Mouse (Mus musculus) lung, adult 18-20 months (tissue): Measurements from ENCODE around the gene Hmcn2.

ENCODE experiments used
- DNase-seq, 2 experiments: peaks; one replicate each; pipeline ENCODE4 v3.0.0; 2022; ENCODE audit warnings: mixed read lengths in 2 of 2

Gene Hmcn2

GRCm38 (mm10) chr2:31308257-31308656 is 6.0 kb upstream of the Hmcn2 start:
- DNase-seq, result no peak

DNA sequence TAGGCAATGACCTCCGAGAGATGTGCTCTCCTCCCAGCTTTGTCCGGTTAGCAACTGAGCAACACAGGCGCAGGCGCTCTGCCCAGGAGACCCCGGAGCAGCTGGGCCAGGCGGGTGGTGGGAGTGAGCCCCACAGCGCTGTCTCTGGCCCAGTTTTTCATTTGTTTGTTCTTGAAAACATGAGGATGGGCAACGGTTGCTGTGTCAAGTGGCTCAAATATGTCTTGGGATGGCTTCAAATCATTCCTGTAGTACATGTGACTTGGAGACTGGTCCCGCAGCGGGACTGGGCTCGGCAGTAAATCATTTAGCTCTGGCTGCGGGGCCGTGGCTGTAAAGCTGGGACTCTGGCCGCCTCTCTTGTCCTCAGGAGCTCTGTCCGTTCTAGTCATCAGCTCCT is 4.7 kb upstream of the Hmcn2 start:
- no peak for DNase-seq

GRCm38 (mm10) chr2:31318162-31318561 is 3.9 kb downstream of the Hmcn2 start:
- DNase-seq, result no peak

GRCm38 (mm10) chr2:31319200-31319599 is 5.0 kb downstream of the Hmcn2 start:
- DNase-seq, result no peak

GRCm38 (mm10) chr2:31327186-31327585 is 13.0 kb downstream of the Hmcn2 start:
- DNase-seq, result no peak

DNA sequence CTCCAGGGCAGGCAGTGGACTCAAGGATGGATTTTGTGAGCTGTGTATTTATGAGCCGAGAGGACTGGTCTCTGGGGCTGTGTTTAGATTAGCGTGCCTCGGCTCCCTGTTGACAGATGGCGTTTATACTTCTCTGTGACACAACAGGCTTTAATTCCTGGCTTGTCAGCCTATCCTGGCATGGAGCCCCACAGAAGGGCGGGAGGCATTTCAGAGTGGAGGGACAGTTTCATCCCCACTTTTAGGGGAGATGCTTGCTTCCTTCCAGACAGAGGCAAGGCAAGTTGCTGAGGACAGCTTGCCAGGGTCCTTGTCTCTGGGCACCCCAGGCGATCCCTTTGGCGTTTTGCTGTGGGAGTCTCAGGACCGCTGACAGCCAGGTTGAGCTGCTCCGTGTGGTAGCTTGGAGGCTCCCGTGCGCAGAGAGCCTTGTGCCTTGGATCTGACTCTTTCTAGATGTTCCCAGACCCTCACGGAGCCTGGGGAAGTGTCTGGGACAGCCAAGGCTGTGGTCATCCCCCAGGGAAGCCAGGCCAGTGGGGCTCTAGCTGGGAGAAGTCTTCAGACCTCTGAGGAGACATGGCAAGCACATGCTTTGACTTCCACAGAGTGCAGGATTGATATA is 23.6 kb downstream of the Hmcn2 start:
- peak; percentile 23 to 24 for DNase-seq

GRCm38 (mm10) chr2:31339826-31340225 is 25.6 kb downstream of the Hmcn2 start:
- DNase-seq, result peak; percentile 71 to 72

DNA sequence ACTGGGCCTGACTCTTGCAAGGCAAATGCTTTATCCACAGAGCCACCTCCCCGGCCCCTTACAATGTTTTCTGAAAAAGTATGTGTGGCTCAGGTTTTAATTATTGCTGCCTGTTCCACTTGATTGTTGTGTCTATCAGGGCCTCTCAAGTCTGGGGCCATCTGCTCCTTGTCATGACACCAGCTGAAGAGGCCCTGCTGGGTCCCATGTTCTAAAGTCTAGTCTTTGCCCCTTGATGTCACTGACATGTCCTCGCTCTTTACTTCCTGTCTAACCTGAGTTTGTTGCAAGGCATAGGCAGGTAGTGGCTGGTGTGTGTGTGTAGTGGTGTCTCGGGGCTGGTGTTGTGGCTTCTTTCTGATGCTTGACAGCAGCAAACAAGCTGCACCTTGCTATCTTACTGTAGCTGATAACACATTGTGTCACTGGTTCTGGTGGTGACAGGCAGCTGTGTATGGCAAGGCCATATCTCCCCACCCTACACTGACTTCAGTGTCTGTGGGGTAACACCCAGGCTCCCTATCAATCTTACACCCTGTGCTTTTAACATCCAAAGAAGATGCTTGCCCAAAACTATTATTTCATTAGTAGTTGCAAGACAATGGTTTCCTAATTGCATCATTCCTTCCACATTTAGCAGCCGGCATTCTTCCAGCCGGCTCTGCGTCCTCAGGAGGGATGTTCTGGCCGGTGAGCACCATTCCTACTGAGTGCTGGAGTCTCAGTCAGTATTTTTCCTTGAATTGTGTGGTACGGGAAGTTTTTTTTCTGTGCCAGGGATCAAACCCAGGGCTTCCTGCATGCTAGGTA is 27.7 kb downstream of the Hmcn2 start:
- DNase-seq, result no peak

DNA sequence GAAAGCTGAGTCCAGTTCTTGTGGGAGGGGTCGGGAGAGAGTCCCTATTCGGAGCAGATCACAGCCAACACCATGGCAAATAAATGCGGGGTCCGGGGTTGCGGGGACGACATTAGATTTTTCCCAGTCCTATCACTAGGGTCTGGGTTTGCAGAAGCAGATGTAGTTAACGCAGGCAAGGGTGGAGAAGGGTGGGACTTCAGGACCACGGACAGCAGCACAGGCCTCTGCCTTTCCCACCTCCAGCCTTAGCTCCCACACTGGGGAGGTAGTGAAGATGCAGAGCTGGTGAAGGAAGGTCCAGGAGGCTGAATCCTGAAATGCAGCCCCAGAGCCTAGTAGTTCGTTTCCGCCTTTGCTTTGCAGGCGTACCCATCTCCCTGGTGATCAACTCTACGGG is 31.9 kb downstream of the Hmcn2 start:
- no peak for DNase-seq

- no peak for DNase-seq
Measured at GRCm38 (mm10) chr2:31348373-31348772, 34.2 kb downstream of the Hmcn2 start.

- no peak for DNase-seq
Measured at GRCm38 (mm10) chr2:31348850-31349249, 34.6 kb downstream of the Hmcn2 start.

- DNase-seq, result no peak
Measured at GRCm38 (mm10) chr2:31356771-31357170, 42.6 kb downstream of the Hmcn2 start.

GRCm38 (mm10) chr2:31359316-31359715 is 45.1 kb downstream of the Hmcn2 start:
- no peak for DNase-seq

GRCm38 (mm10) chr2:31367186-31367585 is 53.0 kb downstream of the Hmcn2 start:
- peak; percentile 33 to 49 for DNase-seq

DNA sequence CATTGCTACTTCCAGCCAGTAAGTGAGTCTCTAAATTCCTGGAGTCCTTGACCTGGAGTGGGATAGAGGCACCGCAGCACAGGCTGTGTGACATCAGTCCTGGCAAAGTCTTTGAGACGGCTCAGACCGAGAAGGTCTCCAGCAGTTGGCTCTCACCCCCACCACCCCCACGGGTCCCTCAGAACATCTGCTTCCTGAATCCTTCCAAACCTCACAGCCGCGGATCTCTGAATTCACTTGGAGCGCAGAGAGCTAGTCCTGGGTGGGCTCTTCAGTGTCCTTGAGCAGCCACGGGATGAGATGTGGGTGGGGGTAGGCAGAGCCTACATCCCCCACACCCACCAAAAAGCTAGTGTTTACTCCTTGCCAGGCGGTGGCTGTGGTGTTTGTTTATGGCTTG is 57.2 kb downstream of the Hmcn2 start:
- peak in 1 of 2 experiments; percentile 21 for DNase-seq

- DNase-seq, result no peak
Measured at GRCm38 (mm10) chr2:31372186-31372585, 58.0 kb downstream of the Hmcn2 start.

- peak in 1 of 2 experiments; percentile 7 for DNase-seq
Measured at GRCm38 (mm10) chr2:31374415-31374814, 60.2 kb downstream of the Hmcn2 start.

DNA sequence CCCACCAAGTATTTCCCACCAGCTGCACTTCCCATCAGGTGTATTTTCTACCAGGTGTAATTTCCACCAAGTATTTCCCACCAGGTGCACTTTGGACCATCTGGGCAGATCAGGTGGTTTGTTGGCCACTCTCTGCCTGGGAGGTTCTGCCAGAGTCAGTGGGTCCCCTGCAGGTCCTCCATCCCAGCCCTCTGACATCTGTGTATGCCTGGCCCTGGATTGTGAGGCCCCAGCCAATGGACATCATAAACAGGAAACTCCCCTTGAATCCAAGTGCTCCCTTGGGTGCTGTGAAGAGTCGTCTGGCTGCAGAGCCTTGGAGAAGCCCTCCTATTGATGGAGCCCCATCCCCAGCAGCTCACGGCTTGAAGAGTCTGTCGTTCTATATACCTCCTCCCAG is 61.8 kb downstream of the Hmcn2 start:
- no peak for DNase-seq

DNA sequence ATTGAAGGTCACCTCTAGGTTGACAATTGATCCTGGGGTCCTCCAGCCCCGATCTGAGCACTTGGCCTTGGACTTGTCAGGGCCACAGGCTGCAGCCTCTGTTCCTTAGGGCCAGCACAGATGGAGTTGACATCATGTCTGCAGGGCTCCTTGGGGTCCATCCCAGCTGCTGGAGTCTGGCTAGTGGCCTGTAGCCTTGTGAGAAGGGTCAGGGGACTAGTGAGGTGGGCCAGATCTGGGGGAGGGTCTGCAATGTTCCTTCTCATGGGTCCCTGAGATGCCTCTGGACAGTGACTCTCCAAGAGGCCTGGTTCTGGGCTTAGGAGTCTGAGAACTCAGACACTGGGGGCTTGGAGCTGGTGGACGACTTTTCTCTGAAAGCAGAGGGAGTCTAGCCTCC is 63.3 kb downstream of the Hmcn2 start:
- no peak for DNase-seq

DNA sequence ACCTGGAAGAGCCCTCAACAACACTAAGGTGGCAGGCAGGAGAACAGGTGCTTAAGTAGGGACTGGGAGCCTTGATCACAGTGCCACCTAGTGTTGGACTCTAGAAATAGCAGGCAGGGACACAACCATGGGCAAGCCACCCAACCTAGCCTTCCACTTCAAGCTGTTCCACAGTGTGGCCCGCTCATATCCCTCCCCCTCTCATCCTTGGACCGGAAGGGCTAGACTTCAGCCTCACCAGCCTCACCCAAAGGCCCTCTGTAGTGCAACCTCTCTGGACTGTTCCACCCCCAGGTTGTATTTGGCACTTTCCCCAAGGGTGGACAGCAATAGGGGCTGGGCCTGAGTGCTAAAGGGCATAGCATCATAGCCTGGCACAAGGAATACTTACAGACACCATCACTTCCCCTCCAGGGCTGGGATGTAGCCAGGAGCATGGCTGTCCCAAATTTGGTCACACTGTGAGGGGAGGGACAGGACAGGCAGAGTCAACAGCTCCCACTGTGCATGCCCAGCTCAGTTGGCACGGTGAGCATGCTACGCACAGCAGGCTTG is 67.2 kb downstream of the Hmcn2 start:
- peak; percentile 26 to 49 for DNase-seq

DNA sequence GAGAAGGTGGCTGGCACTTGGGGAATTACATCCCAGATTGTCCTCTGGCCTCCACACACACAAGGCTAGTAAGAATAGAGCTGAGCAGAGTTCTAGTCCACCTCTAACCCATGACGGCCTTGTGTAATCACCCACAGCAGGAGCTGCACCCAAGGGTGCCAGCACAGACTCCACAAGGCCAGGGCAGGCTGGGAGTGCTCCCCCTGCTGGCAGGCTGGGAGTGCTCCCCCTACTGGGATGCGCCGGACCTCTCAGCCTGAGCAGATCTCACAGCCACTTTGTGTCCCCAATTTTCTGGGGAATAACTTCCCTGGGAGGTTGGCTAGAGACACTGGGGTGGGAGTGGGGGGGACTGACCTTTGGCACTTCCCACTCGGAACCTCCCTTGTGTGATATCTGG is 68.7 kb downstream of the Hmcn2 start:
- peak in 1 of 2 experiments; percentile 43 for DNase-seq

GRCm38 (mm10) chr2:31416968-31417367 is 102.8 kb downstream of the Hmcn2 start:
- DNase-seq, result no peak

DNA sequence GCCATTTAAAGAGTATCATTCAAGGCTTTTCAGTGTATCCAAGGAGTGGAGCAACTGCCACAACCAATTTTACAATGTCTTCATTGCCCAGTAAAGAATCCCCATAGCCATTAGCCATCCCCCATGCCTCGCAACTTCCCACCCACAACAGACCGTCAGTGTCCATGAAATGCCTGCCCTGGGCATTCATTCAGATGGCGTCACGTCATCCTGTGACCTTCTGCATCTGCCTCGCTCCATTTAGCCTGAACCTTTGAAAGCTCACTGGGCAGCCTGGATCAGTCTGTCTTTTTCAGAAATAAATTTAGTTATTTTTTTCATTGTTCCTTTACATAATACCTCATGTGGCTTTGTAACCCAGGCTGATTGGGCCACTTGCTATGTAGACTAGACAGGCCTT is 103.8 kb downstream of the Hmcn2 start:
- no peak for DNase-seq

GRCm38 (mm10) chr2:31418571-31418970 is 104.4 kb downstream of the Hmcn2 start:
- no peak for DNase-seq
